Mouse (Mus musculus): Measurements from ENCODE around the gene Zbtb40.

- TF ChIP-seq CTCF (IDR thresholded peaks at IDR 0.05) (no peak), EP300 (IDR thresholded peaks at IDR 0.05) (no peak)
Observed at GRCm38 (mm10) chr4:137001020-137001419, 47.6 kb downstream of the Zbtb40 start.
